Mouse (Mus musculus) urinary bladder, adult 18-20 months (tissue): ENCODE measurements around the gene Ccdc84.
"Not testable (repeated sequence)": the region's sequence is repeated elsewhere in the genome, so short reads cannot be mapped to it uniquely, and the experiment has no call there.

ENCODE experiments used
- DNase-seq, 2 experiments: peaks; one replicate each; pipeline ENCODE4 v3.0.0; 2022; ENCODE audit warnings: low spot score in 2 of 2, mixed read lengths in 2 of 2

Ccdc84 gene

DNA sequence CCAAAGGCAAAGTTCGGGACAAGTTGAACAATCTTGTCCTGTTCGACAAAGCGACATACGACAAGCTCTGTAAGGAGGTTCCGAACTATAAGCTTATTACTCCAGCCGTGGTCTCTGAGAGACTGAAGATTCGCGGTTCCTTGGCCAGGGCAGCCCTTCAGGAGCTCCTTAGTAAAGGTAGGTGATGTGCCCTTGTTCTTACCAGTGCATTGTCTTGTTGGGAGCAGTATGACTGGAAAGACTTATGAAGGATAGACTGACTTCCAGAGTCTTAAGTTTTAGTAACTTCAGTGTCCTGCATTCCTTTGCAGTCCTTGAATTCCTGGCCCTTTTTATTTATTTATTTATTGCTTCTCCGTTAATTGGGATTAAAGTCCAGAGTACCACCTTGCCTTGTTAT is 9.7 kb downstream of the Ccdc84 start:
- DNase-seq = not testable (repeated sequence)

DNA sequence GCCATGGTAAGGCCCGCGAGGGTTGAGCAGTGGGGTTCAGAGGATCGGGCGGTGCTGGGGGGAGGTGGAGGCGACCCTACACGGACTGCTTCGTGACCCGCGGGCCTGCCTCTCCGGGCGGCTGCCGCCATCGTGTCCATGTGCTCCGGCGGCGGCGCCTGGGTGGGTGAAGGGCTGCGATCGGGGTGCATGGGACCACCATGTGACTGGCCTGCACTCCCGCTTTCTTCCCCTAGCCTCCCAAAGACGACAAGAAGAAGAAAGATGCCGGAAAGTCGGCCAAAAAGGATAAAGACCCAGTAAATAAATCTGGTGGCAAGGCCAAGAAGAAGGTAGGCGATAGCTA is 10.6 kb downstream of the Ccdc84 start:
- no peak for DNase-seq

- DNase-seq = peak; percentile 88 to 90
Observed at GRCm38 (mm10) chr9:44406906-44407751, 11.2 kb downstream of the Ccdc84 start, which contains the start of the genes Rps25 and Trappc4. Gene Rps25, plus strand, starts transcription at chr9:44407139. Gene Trappc4, minus strand, starts transcription at chr9:44407600.

DNA sequence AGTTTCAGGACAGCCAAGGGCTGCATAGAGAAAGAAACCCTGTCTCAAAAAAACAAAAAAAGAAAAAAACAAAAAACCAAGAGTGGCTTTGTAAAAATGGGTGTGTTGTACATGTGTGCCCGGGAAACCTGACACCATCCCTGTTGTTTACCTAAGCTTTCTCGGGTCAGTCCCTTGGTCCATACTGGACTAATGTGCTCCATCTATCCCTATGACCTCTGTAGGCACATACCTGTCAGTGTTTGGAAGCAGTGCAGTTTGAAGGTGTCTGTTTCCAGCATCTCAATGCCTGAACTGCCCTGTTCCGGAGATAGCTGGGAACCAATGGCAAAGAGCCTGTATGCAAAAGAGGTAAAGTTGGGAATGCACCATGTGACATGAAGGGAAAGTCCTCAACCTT is 13.4 kb downstream of the Ccdc84 start:
- DNase-seq = no peak

GRCm38 (mm10) chr9:44401081-44401480 is 17.3 kb downstream of the Ccdc84 start:
- DNase-seq = no peak

DNA sequence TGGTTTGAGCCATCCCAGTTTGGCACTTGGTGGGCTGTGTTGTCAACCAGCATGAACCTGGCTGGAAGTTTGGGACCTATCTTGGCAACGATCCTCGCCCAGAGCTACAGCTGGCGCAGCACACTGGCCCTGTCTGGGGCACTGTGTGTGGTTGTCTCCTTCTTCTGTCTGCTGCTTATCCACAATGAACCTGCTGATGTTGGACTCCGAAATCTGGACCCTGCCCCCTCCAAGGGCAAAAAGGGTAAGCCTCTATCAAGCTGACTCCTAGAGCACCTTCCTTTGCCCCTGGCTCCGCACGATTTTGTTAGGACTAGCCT is 18.6 kb downstream of the Ccdc84 start:
- DNase-seq = no peak

DNA sequence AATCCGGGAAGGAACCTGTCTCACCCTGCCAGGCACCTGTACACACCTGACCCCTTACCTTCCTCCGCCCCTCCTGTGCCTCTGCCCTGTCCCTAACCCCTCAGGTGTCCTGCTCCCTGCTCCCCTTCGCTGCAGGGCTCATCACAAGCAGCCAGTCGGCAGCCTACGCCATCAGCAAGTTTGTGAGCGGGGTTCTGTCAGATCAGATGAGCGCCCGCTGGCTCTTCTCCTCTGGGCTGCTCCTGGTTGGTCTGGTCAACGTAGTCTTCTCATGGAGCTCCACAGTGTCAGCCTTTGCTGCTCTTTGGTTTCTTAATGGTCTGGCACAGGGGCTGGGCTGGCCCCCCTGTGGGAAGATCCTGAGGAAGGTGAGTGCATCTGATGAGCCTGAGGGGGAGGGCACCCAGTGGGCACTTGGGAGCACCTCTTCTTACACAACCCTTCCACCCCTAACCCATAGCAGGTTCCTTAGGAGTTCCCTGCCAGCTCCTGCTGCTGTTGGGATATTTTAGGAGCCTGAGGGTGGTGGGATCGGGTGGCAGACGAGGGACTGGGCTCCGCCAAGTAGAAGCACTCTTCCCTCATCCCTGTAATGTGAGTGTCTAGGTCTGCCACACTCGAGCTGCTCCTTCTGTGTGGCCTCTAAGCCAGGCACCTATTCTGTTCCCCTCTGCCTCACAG is 19.1 kb downstream of the Ccdc84 start:
- DNase-seq = no peak

DNA sequence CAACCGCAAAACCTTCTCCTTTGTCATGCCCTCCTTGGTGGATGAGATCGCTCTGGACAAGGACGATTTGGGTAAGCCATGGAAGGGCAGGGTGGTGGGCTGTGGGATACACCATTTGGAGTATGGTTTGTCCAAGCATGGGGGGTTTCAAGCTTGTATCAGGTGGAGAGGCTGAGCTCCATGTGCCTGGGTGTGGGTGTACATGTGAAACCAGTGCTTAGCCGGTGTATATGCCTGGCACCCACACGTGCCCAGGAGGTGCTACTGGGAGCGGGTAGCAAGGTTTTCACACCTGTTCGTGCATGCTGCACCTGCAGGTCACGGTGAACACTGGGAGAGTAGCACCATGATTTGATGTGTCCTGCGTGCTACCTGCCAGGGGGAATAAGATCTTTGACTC is 19.8 kb downstream of the Ccdc84 start:
- no peak for DNase-seq

DNA sequence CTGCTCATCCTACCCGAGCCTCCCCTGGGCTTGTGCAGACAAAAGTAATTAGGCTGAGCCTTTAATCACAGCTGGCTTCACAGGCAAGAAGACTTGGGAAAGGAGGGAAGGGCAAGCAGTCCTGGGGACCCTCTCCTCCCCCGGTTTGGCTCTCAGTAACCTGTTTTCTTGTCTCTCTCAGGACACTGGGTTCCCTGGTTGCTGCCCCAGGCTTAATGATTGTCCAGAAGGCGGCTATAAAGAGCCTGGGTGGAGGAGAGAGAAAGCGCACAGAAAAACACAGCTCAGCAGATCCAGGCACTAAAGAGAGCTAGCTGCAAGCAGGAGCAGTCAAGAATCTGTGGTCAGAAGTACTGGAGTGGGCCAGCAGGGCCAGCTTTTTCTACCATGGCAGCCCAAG is 20.3 kb downstream of the Ccdc84 start:
- DNase-seq = no peak

GRCm38 (mm10) chr9:44396684-44397411 is 21.5 kb downstream of the Ccdc84 start, which contains the start of gene Slc37a4:
Gene Slc37a4, plus strand, starts transcription at chr9:44396852.
- DNase-seq = peak; percentile 93 to 97

DNA sequence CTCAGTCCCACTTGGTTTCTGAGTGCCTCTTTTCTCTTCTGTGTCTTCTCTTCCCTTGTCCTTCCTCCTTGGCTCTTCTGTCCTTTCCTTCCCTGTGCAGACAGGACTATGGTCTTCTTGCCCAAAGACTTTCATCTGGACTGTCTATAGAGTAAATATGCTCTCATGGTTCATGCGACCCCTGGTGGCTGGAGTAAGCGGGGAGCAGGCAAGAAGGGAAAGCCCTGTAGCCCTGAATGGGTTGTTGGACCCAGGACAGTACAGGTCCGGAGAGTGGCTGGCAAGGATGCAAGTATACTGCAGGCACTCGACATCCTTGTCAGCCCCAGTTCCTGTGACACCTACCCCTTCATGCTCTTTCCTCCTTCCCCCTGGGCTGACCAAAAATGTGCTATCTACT is 26.9 kb downstream of the Ccdc84 start:
- peak; percentile 56 to 66 for DNase-seq

DNA sequence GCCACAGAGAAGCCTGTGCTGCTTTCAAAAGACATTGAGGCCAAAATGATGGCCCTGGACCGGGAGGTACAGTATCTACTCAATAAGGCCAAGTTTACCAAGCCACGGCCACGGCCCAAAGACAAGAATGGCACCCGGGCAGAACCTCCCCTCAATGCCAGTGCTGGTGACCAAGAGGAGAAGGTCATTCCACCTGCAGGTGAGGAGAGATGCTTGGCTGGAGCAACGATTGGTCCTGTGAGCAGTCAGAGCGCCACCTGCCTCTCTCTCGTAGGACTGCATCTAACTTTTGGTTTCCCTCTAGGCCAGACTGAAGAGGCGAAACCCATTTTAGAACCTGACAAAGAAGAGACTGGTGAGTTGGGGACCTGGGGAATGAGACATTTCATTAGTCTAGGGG is 29.1 kb downstream of the Ccdc84 start:
- no peak for DNase-seq

DNA sequence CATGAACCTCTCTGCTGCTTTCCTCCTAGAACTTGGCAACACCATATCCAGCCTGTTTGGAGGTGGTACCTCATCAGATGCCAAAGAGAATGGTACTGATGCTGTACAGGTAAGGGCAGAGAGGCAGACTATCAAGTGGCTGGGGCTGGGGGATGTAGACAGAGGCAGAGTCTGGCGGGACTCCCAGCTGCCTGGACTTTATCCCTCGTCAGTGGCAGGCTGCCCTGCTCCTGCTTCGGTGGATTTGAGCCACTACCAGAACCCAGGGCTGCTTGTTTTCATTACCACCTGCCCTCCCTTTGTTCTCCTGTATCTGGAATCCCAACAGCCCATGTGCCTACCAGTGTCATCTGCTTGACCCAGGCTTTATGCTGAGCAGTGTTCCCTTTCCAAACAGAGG is 31.1 kb downstream of the Ccdc84 start:
- DNase-seq = no peak

- DNase-seq = no peak
Observed at GRCm38 (mm10) chr9:44384596-44384995, 33.8 kb downstream of the Ccdc84 start.

- DNase-seq = no peak
Observed at GRCm38 (mm10) chr9:44379862-44380261, 38.5 kb downstream of the Ccdc84 start.

DNA sequence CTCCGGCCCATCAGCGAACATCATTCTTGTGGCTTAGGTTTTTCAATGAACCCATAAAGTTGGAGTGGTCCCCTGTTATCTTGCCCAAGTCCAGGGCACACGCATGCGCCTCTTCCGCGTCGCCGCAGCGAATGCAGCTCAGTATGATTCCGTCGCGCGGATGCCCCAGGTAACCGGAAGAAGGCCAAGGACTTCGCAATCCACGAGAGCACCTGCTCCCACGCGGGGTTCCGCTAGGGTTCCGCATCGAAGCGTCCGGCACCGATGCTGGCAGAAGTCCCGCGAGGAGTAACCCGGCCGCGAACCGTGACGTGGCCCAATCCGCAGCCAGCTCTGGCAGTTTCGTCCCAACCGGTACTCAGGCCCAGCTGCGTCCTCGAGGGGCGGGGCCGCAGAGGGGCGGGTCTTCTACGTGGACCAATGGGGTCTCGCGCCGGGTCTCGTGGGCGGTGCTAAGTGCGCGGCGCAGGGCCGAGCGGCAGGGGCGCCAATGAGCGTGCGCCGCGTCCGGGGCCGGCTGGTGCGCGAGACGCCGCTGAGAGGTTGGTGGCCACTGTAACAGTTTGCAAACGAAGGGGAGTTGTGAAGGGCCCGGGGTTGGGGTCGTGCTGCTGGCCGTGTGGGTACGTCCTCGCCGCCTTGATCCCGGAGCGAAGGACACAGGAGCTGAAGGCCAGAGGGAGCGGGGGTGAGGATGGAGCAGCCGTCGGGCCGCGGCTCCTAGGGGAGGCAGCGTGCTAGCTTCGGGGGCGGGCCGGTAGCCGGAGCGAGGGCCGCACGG is 39.1 kb downstream of the Ccdc84 start, which contains the start of gene Hyou1:
Gene Hyou1, plus strand, starts transcription at position 437 of the 781 bp plus-strand sequence.
- peak; percentile 98 to 99 for DNase-seq

- DNase-seq = no peak
Observed at GRCm38 (mm10) chr9:44378153-44378730, 40.1 kb downstream of the Ccdc84 start.

GRCm38 (mm10) chr9:44377335-44377734 is 41.0 kb downstream of the Ccdc84 start:
- not testable (repeated sequence) for DNase-seq

DNA sequence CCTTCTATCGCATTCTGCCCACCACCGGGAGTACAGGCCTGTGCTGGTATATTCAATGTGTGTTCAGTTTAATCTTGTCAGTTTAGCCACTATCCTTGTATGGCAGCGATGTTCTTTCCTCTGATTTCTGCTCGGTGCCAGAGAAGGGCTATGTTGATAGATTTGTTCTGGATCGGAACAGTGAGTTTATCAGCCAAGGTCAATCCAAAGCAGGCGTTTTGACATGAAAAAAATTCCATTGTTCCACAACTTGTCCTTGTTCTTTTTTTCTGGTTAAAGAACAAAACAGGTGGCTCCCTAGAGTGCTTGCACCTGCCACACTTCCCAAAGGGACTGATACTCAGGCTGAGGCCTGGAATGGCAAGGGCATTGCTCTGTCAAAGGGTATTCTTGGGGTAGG is 42.2 kb downstream of the Ccdc84 start:
- no peak for DNase-seq

DNA sequence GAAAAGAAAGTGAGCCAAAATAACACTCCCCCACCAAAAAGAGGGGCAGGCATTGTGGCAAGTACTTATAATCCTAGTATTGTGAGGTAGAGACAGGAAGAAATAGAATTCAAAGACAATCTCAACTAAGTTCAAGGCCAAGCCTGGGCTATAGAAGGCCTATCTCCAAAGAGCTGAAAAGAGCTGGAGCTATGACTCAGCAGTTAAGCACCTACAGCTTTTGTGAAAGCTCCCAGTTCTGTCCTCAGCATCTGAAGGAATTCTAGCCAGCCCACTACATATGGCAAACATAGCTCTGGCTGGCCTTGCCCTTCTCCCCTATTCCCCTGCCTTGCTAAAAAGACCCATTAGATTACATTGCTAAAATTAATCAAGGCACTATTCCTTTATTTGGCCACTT is 45.0 kb downstream of the Ccdc84 start:
- no peak for DNase-seq

- DNase-seq = no peak
Observed at GRCm38 (mm10) chr9:44364480-44364879, 53.9 kb downstream of the Ccdc84 start.
